Mouse (Mus musculus) kidney, adult 2 months (tissue): Measurements from ENCODE around the gene Shmt1.

Source experiments
- CTCF ChIP-seq: fragments of 200-500 bp; conservative IDR thresholded peaks from 2 replicates; pipeline ENCODE4 v1.5.1; 2011; ENCODE audit warnings: low read depth, mild to moderate bottlenecking, control low read depth, low read length, moderate library complexity, mixed read lengths; ENCODE audit not compliant: insufficient read depth, insufficient read length
- POLR2A ChIP-seq: fragments of 200-500 bp; IDR thresholded peaks from one replicate; pipeline ENCODE4 v1.6.1; 2011; ENCODE audit warnings: low read depth, low read length, control low read depth

DNA sequence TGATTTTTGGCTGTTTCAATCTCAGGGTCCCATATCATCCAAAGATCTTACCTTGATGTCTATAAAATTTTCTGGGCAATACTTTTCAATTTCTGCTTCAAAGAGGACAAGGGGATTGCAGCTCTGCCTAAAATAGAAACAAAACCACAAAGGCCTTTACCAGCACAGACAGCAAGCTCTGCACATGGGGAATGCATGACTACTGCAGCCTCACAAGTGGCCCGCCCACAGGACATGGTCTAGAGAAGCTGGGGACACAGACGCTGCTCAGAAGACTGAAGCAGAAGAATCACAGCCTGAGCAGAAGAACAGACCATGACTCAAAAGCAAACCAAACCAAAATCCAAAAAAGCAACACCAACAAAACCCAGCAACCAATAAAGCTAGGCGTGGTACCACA, 49.8 kb downstream of the Shmt1 start:
- TF ChIP-seq CTCF (no peak), POLR2A (no peak)
